Mouse (Mus musculus) thymus, postnatal 4 days (tissue): ENCODE data around the gene Plekhs1.
"Not testable (repeated sequence)": the region's sequence is repeated elsewhere in the genome, so short reads cannot be mapped to it uniquely, and the experiment has no call there.

ENCODE experiments used
- DNase-seq: peaks from one replicate; pipeline ENCODE4 v3.0.0; 2021

Plekhs1 gene

DNA sequence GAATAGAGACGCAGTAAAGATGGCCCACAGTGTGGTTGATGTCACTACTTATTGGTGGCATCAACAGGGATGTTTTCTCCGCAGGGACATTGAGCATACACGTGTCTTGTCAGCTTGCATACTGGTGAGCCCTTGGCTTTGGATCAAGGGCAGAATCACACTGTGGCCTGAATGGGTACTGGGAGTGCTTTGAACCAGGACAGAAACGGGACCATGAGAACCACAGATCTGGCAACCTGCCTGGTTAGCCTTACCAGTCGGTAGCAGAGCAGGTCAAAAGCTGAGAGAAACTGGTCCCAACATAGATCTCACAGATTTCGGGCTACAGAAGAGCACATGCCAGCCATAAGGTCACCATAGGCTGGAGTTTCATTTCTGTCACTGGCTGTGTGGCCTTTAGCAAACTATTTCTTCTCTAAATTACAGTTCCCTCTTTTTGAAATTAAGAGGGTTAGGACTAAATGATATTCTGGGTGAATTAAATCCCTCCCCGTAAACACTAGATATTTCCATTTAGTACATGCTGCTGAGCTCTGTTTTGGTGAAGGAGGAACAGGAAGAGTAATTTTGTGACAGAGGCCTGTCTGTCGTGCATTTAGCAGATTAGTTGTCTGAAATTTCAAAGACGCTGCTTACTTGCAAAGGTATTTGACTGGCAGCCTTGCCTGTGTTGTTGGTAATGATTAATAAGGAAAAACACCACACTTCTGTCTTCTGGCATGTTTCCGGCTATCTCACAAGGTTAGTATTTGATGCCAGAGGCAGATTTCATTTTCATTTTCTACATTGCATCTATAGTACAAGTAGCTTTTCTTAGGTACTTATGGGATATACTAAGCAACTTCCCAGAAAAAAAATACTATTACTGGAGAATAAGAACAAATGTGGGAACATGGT is 2.0 kb upstream of the Plekhs1 start:
- DNase-seq = no peak

DNA sequence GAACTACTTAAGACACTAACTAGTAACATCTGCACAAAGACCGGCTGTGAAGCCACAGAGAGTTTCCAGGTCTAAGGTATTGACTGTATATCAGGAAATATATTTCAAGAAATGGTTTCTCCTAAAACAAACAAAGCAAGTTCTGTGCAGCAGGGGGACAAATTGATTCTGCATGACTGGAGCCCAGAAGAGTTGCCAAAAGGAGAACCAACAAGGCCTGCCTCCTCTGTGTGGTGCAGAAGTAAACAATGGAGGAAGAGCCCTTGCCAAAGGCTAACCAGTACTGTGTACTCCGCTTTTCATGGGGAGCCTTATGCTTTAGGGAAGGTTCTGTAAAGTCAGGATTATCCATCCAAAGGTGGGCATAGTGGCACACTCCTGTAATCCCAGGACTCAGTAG is 1.2 kb upstream of the Plekhs1 start:
- no peak for DNase-seq

DNA sequence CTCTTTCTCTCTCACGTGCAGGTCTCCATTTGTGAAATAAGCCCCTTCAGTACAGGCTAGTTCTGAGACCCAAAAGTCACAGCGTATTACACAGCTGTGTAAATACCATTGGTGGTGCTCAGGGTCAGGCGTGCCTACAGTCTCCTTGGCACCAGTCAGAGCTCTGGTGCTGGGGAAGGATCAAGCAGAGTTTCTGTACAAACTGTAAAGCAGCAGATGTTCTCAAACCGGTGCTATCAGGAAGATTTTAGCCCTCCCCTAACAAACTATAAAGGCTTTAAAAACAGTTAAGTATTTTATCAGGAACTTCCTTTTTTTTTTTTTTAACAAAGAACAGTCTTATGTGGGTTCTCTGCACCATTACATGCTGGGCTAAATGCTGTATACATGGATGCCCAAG is 1.3 kb downstream of the Plekhs1 start:
- DNase-seq = no peak

DNA sequence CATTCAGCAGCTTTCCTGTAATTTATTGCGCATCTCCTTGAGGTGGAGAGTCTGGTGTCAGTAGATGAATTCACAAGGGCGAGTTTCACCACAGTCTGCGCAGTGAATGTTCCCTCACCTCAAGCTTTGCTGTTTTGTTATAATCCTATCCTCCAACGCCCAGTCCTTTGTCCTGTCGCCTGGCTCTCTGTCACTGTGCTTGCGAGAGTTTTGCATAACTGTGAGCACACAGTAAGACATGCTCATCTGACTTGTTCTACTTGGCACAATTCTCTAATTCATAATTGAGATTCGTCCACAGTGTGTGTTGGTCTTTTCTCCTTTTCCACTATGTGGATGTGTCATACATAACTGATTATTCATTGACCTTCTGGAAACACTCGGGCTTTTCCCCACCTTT is 5.0 kb downstream of the Plekhs1 start:
- no peak for DNase-seq

DNA sequence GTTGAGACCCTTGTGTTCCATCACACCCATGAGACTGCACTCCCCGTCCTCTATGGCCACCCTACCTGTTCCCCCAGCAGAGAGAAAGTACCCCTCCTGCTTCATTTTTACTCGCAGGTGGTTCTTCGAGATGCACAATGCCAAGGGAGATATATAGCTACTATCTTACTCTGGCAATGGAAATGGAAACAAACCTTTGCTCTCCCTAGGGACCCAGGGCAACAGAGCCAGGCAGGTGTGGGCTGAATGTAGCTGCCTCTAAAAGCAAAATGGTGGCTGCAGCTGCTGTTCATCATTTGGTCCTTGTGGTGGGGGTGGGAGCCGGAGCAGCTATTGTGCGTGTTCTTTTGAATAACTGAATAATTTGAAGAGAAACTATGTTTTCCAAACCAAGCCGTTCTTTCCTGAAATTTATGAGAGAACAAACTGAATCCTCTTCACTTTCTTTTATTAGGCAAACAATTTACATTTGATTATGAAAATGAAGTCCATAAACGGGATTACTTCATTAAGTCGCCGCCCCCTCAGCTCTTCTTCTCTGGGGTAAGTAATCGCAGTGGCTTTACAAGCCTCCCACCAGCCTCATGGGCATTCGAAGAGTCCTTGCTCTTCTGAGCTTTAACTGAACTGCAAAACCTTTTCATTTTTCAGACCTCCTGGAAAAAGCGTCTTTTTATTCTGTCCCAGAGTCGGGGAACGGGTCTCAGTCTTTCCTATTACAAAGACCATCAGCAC is 9.0 kb downstream of the Plekhs1 start:
- no peak for DNase-seq

DNA sequence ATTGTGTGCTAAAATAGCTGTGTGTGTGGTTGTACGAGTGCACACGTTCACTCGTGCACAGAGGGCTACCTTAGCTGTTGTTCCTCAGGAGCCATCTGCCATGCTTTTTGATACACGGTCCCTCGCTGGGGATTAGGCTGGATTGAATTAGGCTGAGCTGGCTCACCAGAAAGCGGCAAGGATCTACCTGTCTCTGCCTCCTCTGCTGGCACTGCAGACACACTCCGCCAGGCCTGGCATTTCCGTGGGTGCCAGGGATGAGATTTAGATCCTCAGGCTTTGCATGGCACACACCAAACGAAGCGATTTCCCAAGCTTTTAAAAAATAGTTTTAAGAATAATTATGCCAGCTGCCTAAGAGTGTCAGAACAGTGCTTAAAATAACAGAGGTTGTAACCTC is 10.5 kb downstream of the Plekhs1 start:
- no peak for DNase-seq

DNA sequence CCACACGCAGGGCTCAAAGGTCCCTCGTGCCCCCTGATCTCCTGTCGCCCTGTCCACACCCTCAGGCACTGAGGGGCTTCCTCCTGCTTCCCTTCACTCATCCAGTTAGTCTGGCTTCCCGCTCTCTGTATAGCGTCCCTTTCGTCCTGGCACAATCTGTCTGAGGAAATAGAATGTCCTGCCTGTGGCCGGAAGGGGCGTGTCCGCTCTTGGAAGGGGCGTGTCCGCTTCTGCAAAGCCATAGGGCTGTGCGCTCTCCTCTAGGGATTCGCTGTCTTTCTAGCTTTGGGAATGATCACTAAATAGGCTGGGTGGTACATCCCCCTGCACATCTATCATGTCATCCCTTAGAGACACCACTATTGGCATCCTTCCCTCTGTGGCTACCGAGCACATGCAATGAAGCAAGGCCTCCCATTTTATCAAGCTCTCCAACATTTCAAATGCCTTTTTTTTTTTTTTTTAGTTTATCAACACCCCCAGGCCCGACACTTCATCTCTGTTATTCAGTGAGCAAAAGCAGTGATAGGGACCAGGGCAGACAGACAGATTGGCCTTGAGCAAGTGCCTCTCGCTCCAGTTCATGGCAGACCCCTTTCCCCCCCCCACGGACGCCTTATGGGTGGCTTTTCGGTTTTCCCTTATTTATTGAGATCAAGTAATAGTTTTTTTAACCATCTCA is 13.6 kb downstream of the Plekhs1 start:
- peak; percentile 54 for DNase-seq

DNA sequence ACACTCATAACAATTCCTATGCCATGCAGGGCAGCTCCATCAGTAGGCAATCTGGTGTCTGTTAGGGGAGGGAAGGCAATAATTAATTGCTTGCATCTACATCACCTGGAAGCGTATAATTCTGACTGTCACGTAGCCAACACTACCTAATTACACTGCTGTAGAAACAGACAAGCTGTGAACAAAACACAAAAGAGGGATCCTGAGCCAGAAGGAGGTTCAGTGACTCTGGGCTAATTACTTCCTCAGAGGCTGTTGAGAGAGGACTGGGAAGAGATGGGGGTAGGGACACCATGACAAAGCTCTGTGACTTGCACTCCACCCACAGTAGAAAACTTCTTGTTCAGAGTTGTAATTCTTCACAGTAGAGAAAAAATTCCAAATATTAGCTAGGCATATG is 15.1 kb downstream of the Plekhs1 start:
- no peak for DNase-seq

DNA sequence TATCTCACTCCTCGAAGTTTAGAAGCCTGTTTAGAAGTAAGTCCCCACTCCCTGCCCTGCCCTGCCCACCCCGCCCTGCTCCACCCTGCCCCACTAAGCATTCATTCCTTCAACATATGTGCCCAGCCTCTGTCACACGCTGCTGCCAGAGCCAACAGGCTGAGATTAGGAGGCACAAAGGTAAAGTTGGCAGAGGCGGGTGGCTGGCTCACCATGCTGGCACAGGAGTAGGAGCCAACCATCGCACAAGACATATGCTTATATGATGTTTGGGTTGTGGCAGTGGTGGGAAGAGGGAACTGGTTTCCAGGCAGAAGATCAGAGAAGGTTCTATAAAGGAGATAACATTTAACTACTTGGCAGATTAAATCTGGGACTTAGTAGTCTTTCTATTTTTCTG is 15.8 kb downstream of the Plekhs1 start:
- no peak for DNase-seq

DNA sequence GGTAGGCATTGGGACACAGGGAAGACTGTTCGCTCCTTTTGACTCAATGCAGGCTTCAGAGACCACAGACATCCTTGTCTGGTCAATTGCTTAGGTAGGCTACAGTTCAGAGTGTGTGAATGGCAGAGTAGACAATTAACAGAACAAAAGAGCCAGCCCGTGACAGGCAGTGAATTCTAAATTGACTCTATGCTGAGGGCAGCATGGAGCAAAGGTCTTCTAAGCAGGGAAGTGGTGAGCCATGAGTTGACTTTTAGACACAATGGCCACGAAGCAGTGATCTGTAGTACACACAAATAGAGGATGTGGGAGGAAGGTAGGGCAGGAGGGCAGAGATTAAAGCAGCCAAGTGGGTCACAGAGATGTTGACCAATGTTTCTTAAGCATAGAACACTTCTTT is 16.4 kb downstream of the Plekhs1 start:
- DNase-seq = no peak

DNA sequence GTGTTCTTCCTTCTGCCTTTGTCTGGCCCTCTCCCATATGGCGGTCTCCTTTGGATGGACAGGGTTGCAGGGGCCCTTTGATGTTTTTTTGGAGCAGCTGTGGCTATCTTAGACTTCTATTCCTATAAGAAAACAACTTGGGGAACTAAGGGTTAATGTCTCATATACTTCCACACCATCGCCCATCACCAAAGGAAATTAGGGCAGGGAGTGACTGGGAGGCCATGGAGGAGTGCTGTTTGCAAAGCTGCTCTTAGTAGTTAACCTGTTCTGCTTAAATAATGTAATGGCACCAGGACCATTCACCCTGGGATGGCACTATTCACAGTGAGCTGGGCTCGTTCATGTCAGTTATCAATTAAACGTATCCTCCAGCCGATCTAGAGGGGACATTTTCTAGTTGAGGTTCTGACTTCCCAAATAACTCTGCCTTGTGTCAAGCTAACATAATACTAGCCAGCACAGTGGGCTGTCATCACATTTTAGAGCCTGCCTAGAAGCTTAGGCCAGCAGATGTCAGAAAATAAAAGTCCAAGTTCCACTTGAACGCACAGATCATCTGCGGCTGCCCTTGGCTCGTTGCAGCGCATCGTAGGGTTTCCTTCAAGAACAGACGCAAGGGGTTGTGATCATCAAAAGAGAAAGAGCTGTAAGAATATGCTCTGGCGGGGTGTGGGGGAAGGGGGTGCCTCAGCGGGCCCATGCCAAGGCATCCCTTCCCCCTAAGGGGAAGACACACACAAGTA is 23.4 kb downstream of the Plekhs1 start:
- no peak for DNase-seq

DNA sequence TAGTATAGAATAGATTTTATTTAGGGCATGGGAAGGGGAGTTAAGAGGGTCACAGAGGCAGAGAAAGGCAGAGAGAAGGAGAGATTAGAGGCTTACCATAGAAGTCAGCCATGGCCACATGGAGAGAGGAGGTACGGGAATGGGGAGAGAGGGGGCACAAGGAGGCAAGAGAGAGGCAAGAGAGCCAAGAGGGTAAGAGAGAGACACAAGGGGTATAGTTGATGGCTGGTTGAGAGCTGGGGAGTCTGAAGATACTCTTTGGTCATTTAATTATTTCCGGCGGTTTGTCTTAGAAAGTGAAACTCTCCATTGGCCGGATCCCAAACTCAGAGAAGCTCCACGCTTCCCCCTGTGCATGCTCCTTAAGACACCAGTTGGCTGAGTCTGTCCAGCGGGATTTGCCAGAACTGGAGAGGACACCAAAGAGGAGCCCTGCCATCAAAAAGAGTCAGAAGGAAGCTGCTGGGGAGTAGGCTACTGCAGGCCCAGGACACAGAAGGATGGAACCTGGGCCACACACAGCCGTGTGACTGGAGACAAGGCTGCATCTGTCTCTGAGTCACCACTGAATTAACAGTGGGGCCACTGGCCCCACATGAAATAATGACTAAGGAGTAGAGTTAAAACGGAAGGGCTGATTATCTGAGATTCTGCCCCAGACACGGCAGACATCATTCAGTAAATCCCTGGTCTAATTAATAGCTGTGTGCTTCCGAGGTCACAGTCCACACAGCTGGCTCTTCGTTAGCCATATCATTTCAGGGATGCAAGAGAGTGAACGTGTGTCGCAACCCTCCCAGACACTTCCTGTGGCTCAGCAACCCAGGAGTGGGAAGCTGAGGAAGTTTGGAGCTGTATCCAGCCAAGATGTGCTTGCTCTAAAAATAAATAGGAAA is 24.2 kb downstream of the Plekhs1 start:
- DNase-seq = no peak

DNA sequence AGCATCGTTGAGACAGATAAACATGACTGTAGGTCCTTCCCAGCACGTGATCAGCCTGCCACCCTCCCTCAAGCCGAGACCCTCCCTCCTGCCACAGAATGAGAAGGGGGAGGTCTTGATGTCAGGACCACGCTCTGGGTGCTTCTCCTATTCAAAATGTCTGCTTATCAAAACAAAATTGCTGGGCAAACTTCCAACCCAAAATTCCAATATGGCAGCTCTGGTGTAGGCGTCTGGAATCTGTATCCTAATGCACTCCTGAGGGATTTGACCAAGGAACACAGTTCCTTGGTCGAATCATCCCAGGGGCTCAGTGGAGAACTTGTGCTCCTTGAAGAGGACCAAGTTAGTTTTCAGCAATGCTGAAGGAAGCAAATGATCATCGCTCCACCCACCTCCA is 25.5 kb downstream of the Plekhs1 start:
- no peak for DNase-seq

DNA sequence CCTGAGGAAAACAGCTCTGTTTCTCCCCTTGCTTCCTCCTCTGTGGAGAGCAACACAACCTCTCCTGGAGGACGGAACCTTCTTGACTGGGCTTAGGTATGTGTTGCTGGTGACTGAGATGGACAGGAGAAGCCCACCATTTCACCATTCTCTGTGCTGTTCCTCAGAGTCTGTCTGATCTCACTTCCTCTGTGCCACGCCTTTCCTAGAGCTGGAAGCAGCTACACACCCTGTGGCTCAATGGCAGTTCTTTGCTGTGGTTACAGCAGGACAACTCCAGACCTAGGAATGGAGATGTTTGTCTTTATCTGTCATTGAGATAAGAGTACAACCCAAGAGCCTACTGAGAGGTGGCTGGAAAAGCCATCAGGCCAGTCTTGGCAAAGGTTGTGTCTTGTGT is 25.9 kb downstream of the Plekhs1 start:
- DNase-seq = no peak

DNA sequence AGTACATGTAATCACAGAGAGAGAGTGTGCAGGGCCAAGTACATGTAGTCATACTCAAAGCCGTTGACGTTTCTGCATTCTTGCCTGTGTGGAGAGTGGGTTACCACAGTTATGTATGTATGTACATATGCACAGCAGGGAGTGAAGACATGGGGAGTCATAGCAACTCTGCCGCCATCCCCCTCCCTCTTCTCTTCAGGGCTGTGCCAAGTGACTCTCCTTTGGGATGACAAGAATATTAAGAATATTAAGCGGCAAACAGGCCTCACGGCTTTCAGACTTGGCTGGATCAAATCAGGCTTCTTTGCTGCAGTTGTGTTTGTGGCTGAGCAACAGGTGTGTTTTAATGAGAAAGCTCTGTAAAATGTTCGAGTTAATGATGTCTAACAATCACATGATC is 28.2 kb downstream of the Plekhs1 start:
- DNase-seq = no peak

DNA sequence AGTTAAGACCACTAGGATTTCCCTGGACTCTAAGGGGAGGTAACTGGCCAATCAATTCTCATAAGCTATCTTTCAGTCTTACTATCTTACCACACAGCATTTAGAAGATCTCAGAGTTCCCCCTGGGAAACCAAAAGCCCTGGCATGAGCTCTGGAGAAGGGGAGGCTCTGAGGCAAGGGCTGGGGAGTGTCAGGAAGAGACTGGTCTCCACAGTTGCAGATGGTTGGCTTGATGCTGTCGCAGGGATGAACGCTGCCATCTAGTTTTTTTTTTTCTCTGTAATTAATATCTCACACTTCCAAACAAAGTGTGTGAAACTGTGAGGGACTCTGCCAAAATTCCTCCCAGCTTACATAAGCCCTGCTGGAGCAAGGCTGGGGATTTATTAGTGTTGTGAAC is 32.7 kb downstream of the Plekhs1 start:
- DNase-seq = not testable (repeated sequence)

DNA sequence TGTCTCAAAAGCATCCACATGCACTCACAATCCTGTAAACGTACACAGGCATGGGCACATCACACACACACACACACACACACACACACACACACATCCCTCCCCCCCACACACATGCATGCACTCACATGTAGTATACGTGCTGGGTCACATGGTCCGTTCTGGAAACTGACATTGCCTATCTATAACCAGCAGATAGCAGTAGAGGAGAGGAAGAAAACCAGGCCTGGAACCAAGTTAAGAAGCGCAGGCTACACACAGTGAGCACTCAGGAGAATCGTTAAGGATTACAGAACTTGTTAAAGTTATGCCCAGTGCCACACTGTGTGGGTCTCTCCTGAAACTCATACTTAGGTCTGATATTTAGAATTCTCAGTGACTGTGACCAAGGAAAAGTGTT is 41.6 kb downstream of the Plekhs1 start:
- not testable (repeated sequence) for DNase-seq

DNA sequence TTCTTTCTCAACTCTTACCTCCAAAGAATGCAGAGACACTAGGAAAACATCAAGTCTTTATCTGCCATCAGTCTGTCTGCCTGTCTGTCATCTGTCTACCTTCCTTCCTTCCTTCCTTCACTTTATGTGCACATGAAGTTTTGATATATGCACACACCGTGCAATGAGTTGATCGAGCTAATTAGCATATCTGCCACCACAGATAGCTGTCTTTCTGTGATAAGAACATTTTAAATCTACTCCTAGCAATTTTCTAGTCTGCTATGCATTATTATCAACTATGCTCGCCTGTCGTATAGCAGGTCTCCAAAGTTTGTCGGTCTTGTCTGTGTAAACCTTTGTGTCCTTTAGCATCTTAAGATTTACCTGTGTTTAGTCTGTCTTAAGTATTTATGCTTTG is 42.1 kb downstream of the Plekhs1 start:
- not testable (repeated sequence) for DNase-seq

DNA sequence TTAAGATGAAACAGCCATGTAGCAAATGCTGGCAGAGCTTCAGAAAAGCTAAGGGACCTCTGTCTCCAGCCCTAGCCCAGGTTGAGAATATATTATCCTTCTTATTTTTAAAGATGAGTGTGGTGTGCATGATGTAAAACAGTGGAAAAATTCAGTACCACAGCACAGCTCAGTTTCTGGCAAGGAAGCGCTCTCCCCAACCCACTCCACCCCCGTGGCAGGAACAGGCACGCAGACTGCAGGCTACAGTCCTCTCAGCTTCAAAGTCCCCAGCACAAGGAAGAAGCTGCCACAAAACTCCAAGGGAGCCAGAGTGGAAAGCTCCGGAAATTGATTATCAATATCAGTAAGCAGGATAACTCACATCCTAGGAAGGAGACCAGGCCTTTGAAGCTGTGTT is 49.8 kb downstream of the Plekhs1 start:
- not testable (repeated sequence) for DNase-seq

DNA sequence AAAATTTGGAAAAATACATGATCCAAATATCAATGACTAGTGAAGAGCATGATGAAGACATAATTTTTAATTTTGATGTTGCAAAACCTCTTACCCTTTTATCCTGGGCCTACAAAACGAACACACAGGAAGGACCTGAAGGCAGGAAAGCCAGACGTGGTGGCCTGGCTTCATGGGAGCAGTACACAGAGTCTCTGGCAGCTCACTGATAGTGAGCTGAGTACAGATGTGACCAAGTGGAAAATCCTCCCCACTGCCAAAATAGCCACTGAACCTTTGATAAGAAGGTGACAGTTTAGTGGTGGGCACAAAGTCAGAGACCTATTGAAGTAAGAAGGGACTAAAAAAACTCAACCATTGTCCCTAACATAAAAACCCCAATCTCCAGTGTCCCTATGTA is 52.1 kb downstream of the Plekhs1 start:
- not testable (repeated sequence) for DNase-seq

DNA sequence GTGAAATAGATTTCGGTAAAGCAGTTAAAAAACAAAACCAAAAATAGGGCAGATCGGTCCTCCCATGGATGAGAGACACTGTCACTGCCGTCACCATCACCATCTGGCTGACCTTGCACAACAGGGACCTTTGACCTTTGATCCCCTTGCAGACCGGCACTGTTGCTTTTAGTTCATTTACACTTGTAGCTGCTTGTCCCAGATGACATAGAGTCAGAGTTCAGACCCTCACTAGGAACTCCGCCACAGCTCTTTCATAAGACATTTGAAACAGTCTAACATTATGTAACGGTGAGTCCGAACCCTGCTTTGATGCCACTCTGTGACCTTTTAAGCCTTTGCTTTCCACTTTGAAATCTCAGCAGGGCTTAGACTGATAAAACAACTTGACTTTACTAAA is 58.0 kb downstream of the Plekhs1 start:
- DNase-seq = not testable (repeated sequence)

DNA sequence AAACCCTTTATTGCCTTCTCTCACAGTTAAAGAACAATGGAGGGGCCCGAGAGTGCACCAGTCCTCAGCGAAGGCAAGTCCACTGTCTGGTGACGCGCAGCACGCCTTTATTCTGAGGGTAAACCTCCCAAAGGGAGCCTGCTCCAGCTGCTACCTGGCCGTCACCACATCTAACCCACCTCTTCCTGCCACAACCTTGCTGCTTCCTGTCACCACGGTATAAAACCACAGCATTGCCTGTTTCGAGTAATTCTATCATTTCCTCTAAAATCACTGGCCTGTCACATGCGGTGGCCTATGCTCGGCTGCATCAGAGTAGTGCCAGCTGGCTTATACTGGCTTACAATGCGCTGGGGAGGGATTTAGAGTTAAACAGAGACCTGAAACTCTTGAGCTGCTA is 69.1 kb downstream of the Plekhs1 start:
- DNase-seq = not testable (repeated sequence)
